Mouse (Mus musculus): ENCODE data around the gene Cnksr3. TPM values are rescaled to one million over a fixed set of nuclear protein-coding genes. Genes with fewer than 3 reads are reported as not detected.

The Cnksr3 gene
- total RNA-seq, 2 experiments from 2014 or later, result 4.8 to 5.3 TPM

- no peak for TF ChIP-seq CTCF (conservative IDR thresholded peaks at IDR 0.05)
These were observed 85.2 kb downstream of the Cnksr3 start for GRCm38 (mm10) chr10:7126882-7127281.

GRCm38 (mm10) chr10:7126287-7126686 is 85.8 kb downstream of the Cnksr3 start:
- no peak for DNase-seq (ENCODE audit: low spot score in 2 of 2)
- no peak for TF ChIP-seq CTCF (conservative IDR thresholded peaks at IDR 0.05)
- no peak overlapping the region for H3K27ac ChIP-seq

More at GRCm38 (mm10) chr10:7126882-7127281, 85.2 kb downstream of the Cnksr3 start:
- DNase-seq (ENCODE audit: low spot score in 2 of 2), result no peak
- Histone ChIP-seq H3K4me3 (no peak overlapping the region), H3K27ac (no peak overlapping the region)

GRCm38 (mm10) chr10:7124993-7125392 is 87.0 kb downstream of the Cnksr3 start:
- DNase-seq (ENCODE audit: low spot score in 2 of 2), result peak; percentile 25 to 37
- Histone ChIP-seq H3K4me3 (no peak overlapping the region), H3K27ac (no peak overlapping the region)
- peak; percentile 59 for TF ChIP-seq CTCF (conservative IDR thresholded peaks at IDR 0.05)

More at GRCm38 (mm10) chr10:7126287-7126686, 85.8 kb downstream of the Cnksr3 start:
- no peak overlapping the region for H3K4me3 ChIP-seq

GRCm38 (mm10) chr10:7122294-7122693 is 89.7 kb downstream of the Cnksr3 start:
- no peak for DNase-seq (ENCODE audit: low spot score in 2 of 2)
- TF ChIP-seq CTCF (conservative IDR thresholded peaks at IDR 0.05), result no peak
- H3K27ac ChIP-seq, result no peak overlapping the region
- H3K4me3 ChIP-seq, result no peak overlapping the region

- DNase-seq (ENCODE audit: low spot score in 2 of 2), result no peak
- no peak for TF ChIP-seq CTCF (conservative IDR thresholded peaks at IDR 0.05)
- Histone ChIP-seq H3K4me3 (no peak overlapping the region), H3K27ac (no peak overlapping the region)
These were observed 91.8 kb downstream of the Cnksr3 start for GRCm38 (mm10) chr10:7120206-7120605.

GRCm38 (mm10) chr10:7118258-7119077 is 93.6 kb downstream of the Cnksr3 start:
- TF ChIP-seq CTCF (conservative IDR thresholded peaks at IDR 0.05), result no peak
- no peak overlapping the region for H3K27ac ChIP-seq
- no peak overlapping the region for H3K4me3 ChIP-seq
- peak; percentile 36 to 64 for DNase-seq (ENCODE audit: low spot score in 2 of 2)

GRCm38 (mm10) chr10:7117785-7118184 is 94.3 kb downstream of the Cnksr3 start:
- Histone ChIP-seq H3K27ac (no peak overlapping the region), H3K4me3 (no peak overlapping the region)
- no peak for TF ChIP-seq CTCF (conservative IDR thresholded peaks at IDR 0.05)
- no peak for DNase-seq (ENCODE audit: low spot score in 2 of 2)

GRCm38 (mm10) chr10:7114796-7115195 is 97.2 kb downstream of the Cnksr3 start:
- DNase-seq (ENCODE audit: low spot score in 2 of 2), result no peak
- no peak overlapping the region for H3K27ac ChIP-seq
- no peak for TF ChIP-seq CTCF (conservative IDR thresholded peaks at IDR 0.05)
- H3K4me3 ChIP-seq, result no peak overlapping the region

GRCm38 (mm10) chr10:7113747-7114146 is 98.3 kb downstream of the Cnksr3 start:
- Histone ChIP-seq H3K27ac (no peak overlapping the region), H3K4me3 (no peak overlapping the region)
- TF ChIP-seq CTCF (conservative IDR thresholded peaks at IDR 0.05), result no peak
- DNase-seq (ENCODE audit: low spot score in 2 of 2), result no peak

- DNase-seq (ENCODE audit: low spot score in 2 of 2), result no peak
- Histone ChIP-seq H3K4me3 (no peak overlapping the region), H3K27ac (no peak overlapping the region)
- TF ChIP-seq CTCF (conservative IDR thresholded peaks at IDR 0.05), result no peak
These were observed 98.9 kb downstream of the Cnksr3 start for GRCm38 (mm10) chr10:7113144-7113543.

- TF ChIP-seq CTCF (conservative IDR thresholded peaks at IDR 0.05), result peak; percentile 69
- no peak overlapping the region for H3K27ac ChIP-seq
- H3K4me3 ChIP-seq, result no peak overlapping the region
- DNase-seq (ENCODE audit: low spot score in 2 of 2), result peak in 1 of 2 experiments; percentile 14
These were observed 100.5 kb downstream of the Cnksr3 start for GRCm38 (mm10) chr10:7111462-7112000.

GRCm38 (mm10) chr10:7103872-7104271 is 108.2 kb downstream of the Cnksr3 start:
- H3K27ac ChIP-seq, result no peak overlapping the region
- H3K4me3 ChIP-seq, result no peak overlapping the region
- DNase-seq (ENCODE audit: low spot score in 2 of 2), result no peak
- TF ChIP-seq CTCF (conservative IDR thresholded peaks at IDR 0.05), result no peak

- no peak overlapping the region for H3K4me3 ChIP-seq
- H3K27ac ChIP-seq, result no peak overlapping the region
- DNase-seq (ENCODE audit: low spot score in 2 of 2), result no peak
- TF ChIP-seq CTCF (conservative IDR thresholded peaks at IDR 0.05), result no peak
These were observed 134.1 kb downstream of the Cnksr3 start for GRCm38 (mm10) chr10:7077971-7078370.

- Histone ChIP-seq H3K27ac (peak overlapping the region; percentile 28; the same call in 1 of the 2 replicates), H3K4me3 (no peak overlapping the region)
- no peak for TF ChIP-seq CTCF (conservative IDR thresholded peaks at IDR 0.05)
- peak in 1 of 2 experiments; percentile 18 for DNase-seq (ENCODE audit: low spot score in 2 of 2)
These were observed 134.6 kb downstream of the Cnksr3 start for GRCm38 (mm10) chr10:7077389-7077808.
